Mouse (Mus musculus) hindbrain, embryonic 14.5 days (tissue): ENCODE data around the gene Spire2. TPM values are rescaled to one million over a fixed set of nuclear protein-coding genes. Genes with fewer than 3 reads are reported as not detected.

Source experiments
- ATAC-seq: fragments of 200-750 bp; cut with Nextera tagmentation; 2 replicates; pipeline ENCODE4 v1.8.0; 2017; ENCODE audit warnings: moderate number of reproducible peaks, mild to moderate bottlenecking, moderate TSS enrichment, moderate library complexity; ENCODE audit not compliant: low FRiP score
- DNase-seq: peaks from one replicate; pipeline ENCODE4 v3.0.0-alpha.2; 2015; ENCODE audit warnings: low spot score
- H3K27ac ChIP-seq: fragments of 300-500 bp; sonication (generic); 2 replicates; pipeline ENCODE4 v1.5.1; 2014; ENCODE audit warnings: mild to moderate bottlenecking, moderate library complexity
- H3K27me3 ChIP-seq: fragments of 300-500 bp; sonication (generic); 2 replicates; pipeline ENCODE4 v1.6.1; 2014; ENCODE audit warnings: mild to moderate bottlenecking, low read length, mixed read lengths; ENCODE audit not compliant: control insufficient read depth, insufficient read depth
- H3K36me3 ChIP-seq: fragments of 300-500 bp; sonication (generic); replicated peaks from 2 replicates; pipeline ENCODE4 v1.6.1; 2014; ENCODE audit not compliant: control insufficient read depth, insufficient read depth
- H3K4me1 ChIP-seq: fragments of 300-500 bp; sonication (generic); replicated peaks from 2 replicates; pipeline ENCODE4 v1.6.1; 2014; ENCODE audit warnings: antibody characterized with exemption, low read length, mixed read lengths; ENCODE audit not compliant: control insufficient read depth, insufficient read depth
- H3K4me2 ChIP-seq: fragments of 300-500 bp; sonication (generic); replicated peaks from 2 replicates; pipeline ENCODE4 v1.6.1; 2014; ENCODE audit warnings: mild to moderate bottlenecking, moderate library complexity
- H3K4me3 ChIP-seq: fragments of 300-500 bp; sonication (generic); replicated peaks from 2 replicates; pipeline ENCODE4 v1.5.1; 2014; ENCODE audit warnings: mild to moderate bottlenecking, low read length
- H3K9ac ChIP-seq: fragments of 300-500 bp; sonication (generic); 2 replicates; pipeline ENCODE4 v1.6.1; 2014
- H3K9me3 ChIP-seq: fragments of 300-500 bp; sonication (generic); 2 replicates; pipeline ENCODE4 v1.6.1; 2016; ENCODE audit warnings: low read length; ENCODE audit not compliant: control insufficient read depth
- WGBS: fragments of 180-500 bp; shearing (Covaris S2); extraction: QIAGEN DNeasy Blood & Tissue Kit; methylation state at CpG from one replicate; pipeline ENCODE4 v1.1.7; 2014; 5-methylcytosine and 5-hydroxymethylcytosine counted together
- polyA plus RNA-seq: library from polyadenylated mRNA; unstranded; fragments of >200 nt; fragmentation: Nextera tagmentation; extraction: Ambion mirVana; gene quantifications from 2 replicates; pipeline ENCODE4 v1.2.1, GENCODE M21; 2014

The Spire2 gene
- polyA plus RNA-seq, 1 experiment from 2014 or later: 33.1 TPM

DNA sequence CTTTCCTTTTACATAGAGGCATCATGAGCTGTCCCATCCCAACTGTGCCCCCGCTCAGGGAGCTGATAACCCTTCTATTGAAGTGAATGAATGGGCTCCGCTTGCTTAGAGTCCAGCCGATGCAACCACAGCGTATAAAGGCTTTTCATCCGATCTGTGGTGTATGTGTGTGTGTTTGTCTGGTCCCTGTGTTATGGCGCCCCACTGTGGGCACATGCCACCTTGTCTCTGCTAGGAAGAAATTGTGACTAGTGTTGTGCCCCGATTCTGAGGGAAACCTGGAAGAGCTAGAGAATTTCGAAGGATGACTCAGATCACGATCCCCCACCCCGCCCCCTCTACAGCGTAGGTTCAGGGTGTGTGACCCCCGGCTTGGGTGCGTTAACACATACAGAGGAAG lies 20.3 kb downstream of the Spire2 start:
- ATAC-seq: no peak
- no peak overlapping the region for H3K9ac ChIP-seq
- no peaks in the 10 kb centered on the region for H3K9me3 ChIP-seq

DNA sequence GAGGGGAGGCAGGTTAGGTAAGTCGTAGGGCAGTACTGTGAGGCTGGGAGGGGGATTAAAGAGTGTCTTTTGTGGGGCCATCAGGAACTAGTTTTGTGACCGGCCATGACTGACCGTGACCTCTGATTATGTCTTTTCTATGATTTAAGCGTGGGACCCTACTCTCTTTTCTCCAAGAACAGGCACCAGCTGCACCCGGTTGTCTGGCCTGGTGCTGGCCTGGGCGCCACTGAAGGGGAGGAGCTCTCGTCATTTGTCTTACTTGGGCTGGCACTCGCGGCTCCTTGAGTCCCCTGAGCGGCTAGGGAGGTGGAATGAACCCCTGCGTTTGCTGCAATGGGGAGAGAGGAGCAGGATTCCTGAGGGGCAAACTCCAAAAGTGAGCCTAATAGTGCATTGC lies 20.7 kb downstream of the Spire2 start:
- H3K4me3 ChIP-seq: no peak overlapping the region
- 0 out of 2 replicates have a peak, but pooled peaks cover 8% of the 10 kb centered on the region for H3K4me1 ChIP-seq
- no peak overlapping the region for H3K27ac ChIP-seq
- no peak for ATAC-seq
- no peak overlapping the region for H3K4me2 ChIP-seq
- DNase-seq: no peak
- 36% methylated on average over 11 of the region's 11 CpGs for WGBS
- H3K9ac ChIP-seq: no peak overlapping the region
- no peaks in the 10 kb centered on the region for H3K9me3 ChIP-seq
- H3K27me3 ChIP-seq: no peaks in the 10 kb centered on the region
- H3K36me3 ChIP-seq: peaks cover 51% of the 10 kb centered on the region

More for the DNA sequence above, 20.3 kb downstream of the Spire2 start:
- DNase-seq: peak; percentile 65
- Histone ChIP-seq H3K4me2 (no peak overlapping the region), H3K27ac (no peak overlapping the region), H3K4me1 (0 out of 2 replicates have a peak, but pooled peaks cover 8% of the 10 kb centered on the region), H3K36me3 (peaks cover 51% of the 10 kb centered on the region), H3K4me3 (no peak overlapping the region), H3K27me3 (no peaks in the 10 kb centered on the region)
- WGBS: 48% methylated on average over 13 of the region's 13 CpGs

DNA sequence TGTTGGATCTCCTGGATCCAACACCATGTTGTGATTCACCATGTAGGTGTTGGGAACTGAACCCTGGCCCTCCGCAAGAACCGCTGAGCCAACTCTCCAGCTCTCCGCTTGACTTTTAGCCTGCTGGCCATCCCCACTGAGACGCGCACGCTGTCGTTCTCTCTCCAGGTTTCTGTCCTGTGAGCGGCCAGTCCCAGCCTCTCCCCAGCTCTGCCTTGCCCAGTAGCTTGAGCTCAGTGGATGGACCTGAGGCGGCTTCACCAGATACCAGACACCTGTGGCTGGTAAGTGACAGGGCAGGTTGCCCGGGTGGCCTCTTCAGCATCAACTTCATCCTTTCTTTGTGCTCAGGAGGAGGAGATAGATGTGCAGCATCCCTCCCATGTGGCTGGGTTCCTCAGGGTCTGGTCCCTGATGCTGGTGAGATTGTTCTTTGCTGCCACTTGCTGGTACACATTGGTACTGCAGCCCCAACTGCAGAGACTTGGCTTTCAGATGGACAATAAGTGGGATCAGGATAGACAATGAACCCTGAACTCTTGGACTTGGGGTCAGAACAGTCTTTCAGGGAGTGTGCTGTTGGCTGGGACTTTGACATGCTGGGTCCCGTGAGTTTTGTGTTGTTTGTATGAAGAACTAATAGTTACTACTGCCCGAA lies 28.7 kb downstream of the Spire2 start:
- ATAC-seq (peak; percentile 48; the same call in 1 of the 2 replicates), DNase-seq (peak; percentile 90)
- no peaks in the 10 kb centered on the region for H3K27me3 ChIP-seq
- WGBS: 38% methylated on average over 12 of the region's 12 CpGs
- peaks cover 93% of the 10 kb centered on the region for H3K36me3 ChIP-seq
- no peaks in the 10 kb centered on the region for H3K4me1 ChIP-seq
- H3K9ac ChIP-seq: no peak overlapping the region
- H3K4me3 ChIP-seq: no peak overlapping the region
- H3K27ac ChIP-seq: peak overlapping the region; percentile 49; the same call in 1 of the 2 replicates
- no peaks in the 10 kb centered on the region for H3K9me3 ChIP-seq
- H3K4me2 ChIP-seq: no peak overlapping the region

DNA sequence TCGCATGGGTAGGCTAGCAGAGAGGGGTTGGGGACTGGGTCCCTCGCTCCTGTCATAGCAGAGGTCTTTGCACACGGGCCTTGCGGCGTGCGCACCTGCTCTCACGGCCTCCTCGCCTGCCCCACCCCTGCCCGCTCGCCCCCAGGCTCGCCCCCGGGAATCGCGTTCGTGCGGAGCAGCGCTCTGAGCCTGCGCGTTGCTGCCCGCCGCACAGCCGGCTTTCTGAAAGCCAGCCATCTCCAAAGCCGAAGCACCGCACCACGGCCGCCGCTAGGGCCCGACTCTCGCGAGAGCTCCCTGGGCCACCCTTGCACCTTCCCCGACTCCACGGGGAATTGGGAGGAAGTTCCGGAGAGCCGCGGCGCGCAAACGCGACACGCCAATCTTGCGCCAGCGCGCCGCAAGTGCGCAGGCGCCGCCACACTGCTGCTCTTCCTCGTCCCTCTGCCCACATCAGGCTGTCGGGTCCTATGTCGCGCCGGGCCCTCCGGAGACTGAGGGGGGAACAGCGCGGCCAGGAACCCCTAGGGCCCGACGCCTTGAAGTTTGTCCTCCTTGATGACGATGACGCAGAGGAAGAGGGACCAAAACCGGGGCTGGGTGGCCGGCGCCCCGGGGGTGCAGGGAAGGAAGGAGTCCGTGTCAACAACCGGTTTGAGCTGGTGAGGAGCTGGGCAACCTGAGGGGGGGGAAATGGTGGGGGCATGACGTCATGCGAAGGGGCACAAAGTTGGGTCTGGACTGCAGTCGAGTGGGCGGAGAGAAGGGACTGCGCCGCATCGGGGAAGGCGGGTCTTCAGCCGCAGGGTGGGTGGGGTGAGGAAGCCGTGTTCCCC lies 41.1 kb downstream of the Spire2 start, which contains the start of gene Tcf25:
Gene Tcf25 (plus strand): TSS at position 351 of the 836 bp plus-strand sequence.
- H3K4me2 ChIP-seq: peak within 1 kb of the TSS; percentile 73
- H3K36me3 ChIP-seq: peaks cover 37% of the 10 kb centered on the region
- H3K27me3 ChIP-seq: no peaks in the 10 kb centered on the region
- ATAC-seq (peak; percentile 94), DNase-seq (peak; percentile 98)
- H3K9ac ChIP-seq: peak within 1 kb of the TSS; percentile 77
- H3K27ac ChIP-seq: peak within 1 kb of the TSS; percentile 98
- H3K9me3 ChIP-seq: no peaks in the 10 kb centered on the region
- WGBS: 1% methylated on average over 75 of the region's 75 CpGs
- H3K4me1 ChIP-seq: peaks cover 7% of the 10 kb centered on the region
- peak within 1 kb of the TSS; percentile 85 for H3K4me3 ChIP-seq

DNA sequence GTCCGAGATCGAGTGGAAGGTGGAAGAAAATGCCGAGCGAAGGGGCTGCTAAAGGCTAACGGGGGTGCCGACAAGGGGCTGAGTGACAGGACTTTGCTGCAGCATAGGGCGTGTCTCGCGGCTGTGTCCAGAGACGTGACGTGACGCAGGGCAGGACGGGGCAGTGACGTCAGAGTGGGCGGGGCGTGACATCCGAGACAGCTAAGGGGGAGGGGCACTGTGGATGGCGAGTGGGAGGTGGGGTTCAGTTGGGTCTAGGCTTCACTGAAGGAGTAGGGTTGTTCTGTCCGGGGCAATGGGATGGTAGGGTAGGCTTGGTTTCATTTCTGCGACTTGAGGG lies 41.7 kb downstream of the Spire2 start:
- peaks cover 7% of the 10 kb centered on the region for H3K4me1 ChIP-seq
- ATAC-seq (peak; percentile 67), DNase-seq (peak; percentile 87)
- H3K27me3 ChIP-seq: no peaks in the 10 kb centered on the region
- 0% methylated on average over 20 of the region's 20 CpGs for WGBS
- peak overlapping the region; percentile 85 for H3K4me3 ChIP-seq
- peak overlapping the region; percentile 98 for H3K27ac ChIP-seq
- H3K36me3 ChIP-seq: peaks cover 31% of the 10 kb centered on the region
- no peaks in the 10 kb centered on the region for H3K9me3 ChIP-seq
- H3K4me2 ChIP-seq: peak overlapping the region; percentile 73
- peak overlapping the region; percentile 77 for H3K9ac ChIP-seq

DNA sequence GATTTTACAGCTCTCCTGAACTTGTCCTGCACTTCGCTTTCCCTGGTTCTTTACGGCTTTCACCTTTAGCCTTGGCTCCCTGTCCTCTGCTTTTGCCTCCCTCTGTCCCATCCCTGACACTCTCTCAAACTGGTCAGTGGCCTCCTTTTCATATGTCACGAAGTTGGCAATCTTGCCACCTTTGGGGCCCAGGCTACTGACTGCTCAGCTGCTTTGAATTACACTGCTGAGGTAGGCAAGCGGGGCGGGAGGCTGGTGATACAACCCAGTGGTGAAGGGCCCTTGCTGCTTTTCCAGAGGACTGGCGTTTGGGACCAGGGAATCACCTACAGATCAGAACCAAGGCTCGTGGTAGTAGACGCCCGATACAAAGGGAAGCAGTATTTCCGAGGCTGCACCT lies 43.2 kb downstream of the Spire2 start:
- Histone ChIP-seq H3K27ac (no peak overlapping the region), H3K27me3 (no peaks in the 10 kb centered on the region), H3K4me3 (no peak overlapping the region), H3K36me3 (peaks cover 26% of the 10 kb centered on the region), H3K9ac (no peak overlapping the region), H3K4me1 (peaks cover 7% of the 10 kb centered on the region), H3K9me3 (no peaks in the 10 kb centered on the region), H3K4me2 (peak overlapping the region; percentile 73; the same call in 1 of the 2 replicates)
- DNase-seq: no peak
- no peak for ATAC-seq
- 78% methylated on average over 10 of the region's 10 CpGs for WGBS

DNA sequence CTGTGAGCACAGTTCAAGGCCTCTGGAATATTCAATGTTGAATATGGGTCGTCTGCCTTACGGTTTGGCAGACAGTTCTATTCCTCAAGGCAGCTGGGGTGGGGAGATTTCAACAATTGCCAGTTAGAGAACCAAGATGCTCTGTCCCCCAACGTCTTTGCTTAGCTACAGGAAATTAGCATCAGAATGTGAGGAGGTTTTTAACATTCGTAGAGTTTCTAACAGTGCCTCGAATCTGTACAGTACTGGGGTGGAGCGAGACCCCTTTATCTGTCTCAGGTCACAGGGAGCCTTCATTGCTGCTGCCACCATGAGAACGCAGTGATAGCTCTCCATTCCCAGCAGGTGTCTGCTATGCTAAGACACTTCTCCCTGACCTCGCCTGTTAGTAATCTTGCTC lies 43.6 kb downstream of the Spire2 start:
- H3K4me1 ChIP-seq: peaks cover 7% of the 10 kb centered on the region
- H3K36me3 ChIP-seq: peaks cover 29% of the 10 kb centered on the region
- no peak overlapping the region for H3K4me3 ChIP-seq
- 52% methylated on average over 8 of the region's 8 CpGs for WGBS
- DNase-seq (no peak), ATAC-seq (no peak)
- H3K27ac ChIP-seq: no peak overlapping the region
- no peak overlapping the region for H3K9ac ChIP-seq
- 0 out of 2 replicates have a peak overlapping the region, but pooled peaks have one; percentile 16 for H3K4me2 ChIP-seq
- no peaks in the 10 kb centered on the region for H3K27me3 ChIP-seq
- no peaks in the 10 kb centered on the region for H3K9me3 ChIP-seq

DNA sequence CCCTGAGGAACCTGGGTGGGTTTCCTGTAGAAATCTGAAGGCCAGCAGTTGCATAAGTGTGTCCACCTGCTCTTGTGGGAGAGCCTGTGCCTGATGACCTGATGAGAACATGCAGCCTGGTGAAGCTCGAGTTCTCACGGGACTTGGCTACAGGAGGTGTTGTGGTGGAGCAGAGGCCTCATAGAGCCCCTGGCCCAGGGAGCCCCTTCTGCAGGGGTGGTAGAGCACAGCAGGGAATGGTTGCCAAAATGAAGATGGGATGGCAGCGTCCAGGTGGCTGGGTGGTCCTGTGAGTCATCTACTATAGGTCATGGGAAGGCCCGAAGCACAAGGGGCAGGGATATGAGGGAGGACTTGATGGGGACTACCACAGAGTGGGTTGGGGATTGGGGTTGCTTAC lies 49.2 kb downstream of the Spire2 start:
- Histone ChIP-seq H3K9me3 (no peaks in the 10 kb centered on the region), H3K4me2 (no peak overlapping the region), H3K4me1 (no peaks in the 10 kb centered on the region), H3K27me3 (no peaks in the 10 kb centered on the region), H3K9ac (no peak overlapping the region), H3K36me3 (peaks cover 73% of the 10 kb centered on the region), H3K27ac (no peak overlapping the region), H3K4me3 (no peak overlapping the region)
- 95% methylated on average over 4 of the region's 4 CpGs for WGBS
- ATAC-seq: no peak
- DNase-seq: no peak

DNA sequence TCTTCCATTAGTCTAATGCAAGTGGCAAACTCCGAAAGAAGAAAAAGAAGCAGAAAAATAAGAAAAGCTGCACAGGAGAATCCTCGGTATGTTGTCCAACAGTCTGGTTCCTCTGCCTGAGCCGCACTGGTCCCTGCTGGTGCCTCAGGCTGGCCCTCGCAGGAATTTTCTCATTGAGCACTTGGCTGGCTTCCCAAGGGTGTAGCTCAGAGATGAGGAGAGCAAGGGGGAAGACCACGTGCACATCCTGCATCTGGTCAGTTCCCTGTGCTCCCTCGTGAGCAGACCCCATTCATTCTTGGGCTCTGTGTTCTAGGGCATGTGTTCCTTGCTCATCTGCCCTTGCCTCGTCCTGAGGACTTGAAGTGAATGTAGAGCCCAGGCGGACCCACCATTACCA lies 50.0 kb downstream of the Spire2 start:
- no peak for ATAC-seq
- no peak overlapping the region for H3K4me3 ChIP-seq
- no peak overlapping the region for H3K27ac ChIP-seq
- no peak for DNase-seq
- WGBS: 88% methylated on average over 8 of the region's 8 CpGs
- no peak overlapping the region for H3K4me2 ChIP-seq
- no peaks in the 10 kb centered on the region for H3K4me1 ChIP-seq
- no peak overlapping the region for H3K9ac ChIP-seq
- no peaks in the 10 kb centered on the region for H3K27me3 ChIP-seq
- H3K36me3 ChIP-seq: peaks cover 81% of the 10 kb centered on the region
- no peaks in the 10 kb centered on the region for H3K9me3 ChIP-seq
